Mouse (Mus musculus): Measurements from ENCODE around the gene Sf3a2. TPM values are rescaled to one million over a fixed set of nuclear protein-coding genes. Genes with fewer than 3 reads are reported as not detected.

The Sf3a2 gene
- polyA plus RNA-seq, 1 experiment from 2014 or later: 44.7 TPM

DNA sequence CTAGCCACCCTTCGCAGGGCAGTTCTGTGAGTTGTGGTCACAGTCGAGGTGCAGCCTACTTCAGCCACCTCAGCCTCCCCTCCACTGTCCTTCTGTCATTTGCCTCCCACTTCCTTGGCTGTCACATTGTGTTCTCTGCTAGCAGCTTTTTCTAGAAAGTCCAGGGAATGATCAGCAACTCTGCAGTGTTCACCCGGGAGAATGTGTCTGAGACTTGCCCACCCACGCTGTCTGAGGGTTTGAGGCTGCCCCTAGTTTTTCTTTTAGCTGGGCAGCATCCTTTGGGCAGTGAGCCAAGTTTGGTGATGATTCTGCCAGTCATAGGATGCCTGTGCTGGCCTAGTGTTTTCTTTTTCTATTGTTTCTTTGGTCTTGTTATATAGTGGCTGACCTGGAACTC is 41.0 kb upstream of the Sf3a2 start:
- H3K9ac ChIP-seq (ENCODE audit: low read depth, low read length): peak overlapping the region; percentile 26; the same call in 1 of the 2 replicates
- no peaks in the 10 kb centered on the region for H3K36me3 ChIP-seq (ENCODE audit: control insufficient read depth, insufficient read depth, low read length)
- peaks cover 39% of the 10 kb centered on the region for H3K4me1 ChIP-seq (ENCODE audit: control insufficient read depth, insufficient read depth, low read depth, low read length)
- H3K4me2 ChIP-seq (ENCODE audit: low read length): peak overlapping the region; percentile 23; the same call in 1 of the 2 replicates
- ATAC-seq: no peak
- 62% methylated on average over 4 of the region's 4 CpGs for WGBS
- H3K27ac ChIP-seq (ENCODE audit: low read depth, low read length): no peak overlapping the region
- no peaks in the 10 kb centered on the region for H3K9me3 ChIP-seq (ENCODE audit: control insufficient read depth, low read length)
- H3K27me3 ChIP-seq (replicated peaks; ENCODE audit: control insufficient read depth, insufficient read depth, low read length): no peaks in the 10 kb centered on the region
- no peak overlapping the region for H3K4me3 ChIP-seq (ENCODE audit: low read length)

DNA sequence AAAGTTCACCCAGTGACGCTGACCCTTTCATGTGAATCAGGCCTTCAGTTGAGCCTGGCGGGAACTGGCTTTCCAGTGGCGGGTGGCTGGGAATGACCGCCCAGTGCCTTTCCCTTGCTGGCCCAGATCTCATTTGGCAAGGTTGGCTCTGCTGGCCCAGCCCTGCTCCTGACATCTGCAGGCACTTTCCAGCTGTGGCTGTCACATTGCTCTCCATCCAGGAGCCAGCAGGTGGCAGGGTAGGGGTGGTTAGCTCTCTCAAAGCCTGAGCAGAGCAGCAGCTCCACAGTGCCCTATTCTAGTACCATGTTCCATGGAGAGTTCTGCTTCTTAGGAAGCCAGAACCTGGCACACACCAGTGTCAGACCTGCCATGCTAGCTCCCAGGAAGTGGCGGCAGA is 40.3 kb upstream of the Sf3a2 start:
- peak overlapping the region; percentile 2; the same call in 1 of the 2 replicates for H3K9ac ChIP-seq (ENCODE audit: low read depth, low read length)
- 37% methylated on average over 5 of the region's 5 CpGs for WGBS
- peaks cover 35% of the 10 kb centered on the region for H3K4me1 ChIP-seq (ENCODE audit: control insufficient read depth, insufficient read depth, low read depth, low read length)
- H3K27me3 ChIP-seq (replicated peaks; ENCODE audit: control insufficient read depth, insufficient read depth, low read length): no peaks in the 10 kb centered on the region
- H3K36me3 ChIP-seq (ENCODE audit: control insufficient read depth, insufficient read depth, low read length): no peaks in the 10 kb centered on the region
- H3K4me2 ChIP-seq (ENCODE audit: low read length): no peak overlapping the region
- H3K9me3 ChIP-seq (ENCODE audit: control insufficient read depth, low read length): no peaks in the 10 kb centered on the region
- no peak overlapping the region for H3K27ac ChIP-seq (ENCODE audit: low read depth, low read length)
- ATAC-seq: no peak
- no peak overlapping the region for H3K4me3 ChIP-seq (ENCODE audit: low read length)

DNA sequence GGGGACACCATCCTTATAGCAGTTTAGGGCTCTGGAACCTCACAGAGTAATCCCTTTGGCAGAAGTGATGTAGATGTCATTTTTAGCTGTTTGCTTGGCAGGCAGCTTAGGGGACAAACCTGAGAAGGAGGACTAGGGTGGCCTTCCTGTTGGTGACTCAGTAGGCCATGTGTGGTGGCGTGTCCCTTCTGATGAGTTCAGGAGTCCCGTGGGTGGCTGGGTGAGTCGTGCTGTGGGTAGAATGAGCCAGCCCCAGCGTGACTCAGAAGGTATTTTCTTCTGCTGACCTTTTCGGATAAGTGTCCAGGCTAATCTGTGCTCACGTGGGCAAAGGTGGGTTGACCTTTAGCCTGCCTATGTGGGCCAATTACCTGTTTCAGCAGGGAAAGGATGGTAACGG is 39.3 kb upstream of the Sf3a2 start:
- Histone ChIP-seq H3K4me2 (ENCODE audit: low read length) (no peak overlapping the region), H3K27ac (ENCODE audit: low read depth, low read length) (no peak overlapping the region), H3K36me3 (ENCODE audit: control insufficient read depth, insufficient read depth, low read length) (no peaks in the 10 kb centered on the region), H3K4me3 (ENCODE audit: low read length) (no peak overlapping the region), H3K9me3 (ENCODE audit: control insufficient read depth, low read length) (no peaks in the 10 kb centered on the region), H3K9ac (ENCODE audit: low read depth, low read length) (no peak overlapping the region), H3K27me3 (replicated peaks; ENCODE audit: control insufficient read depth, insufficient read depth, low read length) (no peaks in the 10 kb centered on the region), H3K4me1 (ENCODE audit: control insufficient read depth, insufficient read depth, low read depth, low read length) (peaks cover 35% of the 10 kb centered on the region)
- no peak for ATAC-seq
- 89% methylated on average over 7 of the region's 7 CpGs for WGBS

DNA sequence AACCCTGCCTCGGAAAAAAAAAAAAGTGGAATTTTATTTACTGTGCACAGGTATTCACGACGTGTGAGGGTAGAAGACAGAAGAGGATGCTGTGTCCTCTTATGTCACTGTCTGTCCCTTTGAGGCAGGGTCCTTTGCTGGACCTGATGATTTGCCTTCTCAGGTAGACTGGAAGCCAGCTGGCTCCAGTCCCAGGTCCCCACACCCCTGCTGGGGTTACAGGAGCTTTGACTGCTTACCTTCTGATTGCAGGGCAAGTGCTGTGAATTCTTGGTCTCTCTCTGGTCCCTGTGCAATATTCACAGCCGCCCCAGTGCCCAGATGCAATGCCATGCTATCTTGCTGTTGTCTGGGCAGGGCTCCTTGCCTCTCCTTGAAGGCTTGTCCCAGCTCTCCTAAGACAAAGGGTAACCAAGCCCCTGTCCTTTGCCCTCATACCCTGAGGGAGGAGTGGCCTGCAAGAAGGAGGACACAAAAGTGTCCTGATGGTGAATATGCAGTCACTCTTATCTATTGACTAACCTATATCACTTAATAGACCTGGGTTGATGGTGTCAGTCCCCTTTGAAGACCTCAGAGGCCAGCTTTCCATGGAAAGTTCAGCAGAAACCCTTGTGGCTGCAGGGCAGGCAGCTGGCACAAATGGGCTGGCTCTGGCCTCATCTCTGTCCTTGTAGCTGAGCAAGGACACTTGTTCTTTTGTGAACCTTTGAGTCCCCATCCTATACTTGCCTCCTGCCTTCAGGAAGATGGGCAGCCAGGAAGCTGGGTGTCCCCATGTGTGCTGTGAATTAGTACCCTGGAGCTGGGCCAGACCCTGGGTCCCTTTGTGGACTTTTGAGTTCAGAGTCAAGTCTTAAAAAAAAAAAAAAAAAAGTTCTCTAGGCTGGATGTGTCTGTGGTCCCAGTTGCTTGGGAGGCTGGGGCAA is 37.1 kb upstream of the Sf3a2 start:
- H3K4me3 ChIP-seq (ENCODE audit: low read length): no peak overlapping the region
- H3K9me3 ChIP-seq (ENCODE audit: control insufficient read depth, low read length): no peaks in the 10 kb centered on the region
- H3K9ac ChIP-seq (ENCODE audit: low read depth, low read length): no peak overlapping the region
- H3K36me3 ChIP-seq (ENCODE audit: control insufficient read depth, insufficient read depth, low read length): no peaks in the 10 kb centered on the region
- peaks cover 30% of the 10 kb centered on the region for H3K4me1 ChIP-seq (ENCODE audit: control insufficient read depth, insufficient read depth, low read depth, low read length)
- no peaks in the 10 kb centered on the region for H3K27me3 ChIP-seq (replicated peaks; ENCODE audit: control insufficient read depth, insufficient read depth, low read length)
- ATAC-seq: no peak
- 93% methylated on average over 4 of the region's 4 CpGs for WGBS
- H3K4me2 ChIP-seq (ENCODE audit: low read length): no peak overlapping the region
- no peak overlapping the region for H3K27ac ChIP-seq (ENCODE audit: low read depth, low read length)

DNA sequence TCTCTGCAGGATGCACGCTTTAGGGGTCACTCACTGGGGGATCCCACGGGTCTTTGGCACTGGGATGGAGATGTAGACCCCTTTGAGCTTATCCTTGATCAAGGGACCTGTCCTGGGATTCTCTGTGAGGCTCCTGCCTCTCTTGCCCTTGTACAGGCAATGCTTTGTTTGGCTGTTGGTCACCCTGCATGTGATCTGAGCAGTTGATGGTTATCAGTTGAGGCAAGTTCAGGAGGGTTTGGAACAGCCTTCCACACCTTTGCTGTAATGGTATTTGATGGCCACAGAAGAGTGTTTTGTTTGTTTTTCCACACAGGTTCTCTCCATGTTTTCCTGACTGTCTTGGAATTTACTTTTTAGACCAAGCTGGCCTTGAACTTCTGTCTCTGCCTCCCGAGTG is 36.2 kb upstream of the Sf3a2 start:
- no peak overlapping the region for H3K4me2 ChIP-seq (ENCODE audit: low read length)
- H3K27ac ChIP-seq (ENCODE audit: low read depth, low read length): no peak overlapping the region
- no peak overlapping the region for H3K9ac ChIP-seq (ENCODE audit: low read depth, low read length)
- H3K36me3 ChIP-seq (ENCODE audit: control insufficient read depth, insufficient read depth, low read length): 0 out of 2 replicates have a peak, but pooled peaks cover 6% of the 10 kb centered on the region
- no peak overlapping the region for H3K4me3 ChIP-seq (ENCODE audit: low read length)
- peaks cover 21% of the 10 kb centered on the region for H3K4me1 ChIP-seq (ENCODE audit: control insufficient read depth, insufficient read depth, low read depth, low read length)
- 71% methylated on average over 3 of the region's 3 CpGs for WGBS
- no peaks in the 10 kb centered on the region for H3K9me3 ChIP-seq (ENCODE audit: control insufficient read depth, low read length)
- no peaks in the 10 kb centered on the region for H3K27me3 ChIP-seq (replicated peaks; ENCODE audit: control insufficient read depth, insufficient read depth, low read length)
- ATAC-seq: no peak

DNA sequence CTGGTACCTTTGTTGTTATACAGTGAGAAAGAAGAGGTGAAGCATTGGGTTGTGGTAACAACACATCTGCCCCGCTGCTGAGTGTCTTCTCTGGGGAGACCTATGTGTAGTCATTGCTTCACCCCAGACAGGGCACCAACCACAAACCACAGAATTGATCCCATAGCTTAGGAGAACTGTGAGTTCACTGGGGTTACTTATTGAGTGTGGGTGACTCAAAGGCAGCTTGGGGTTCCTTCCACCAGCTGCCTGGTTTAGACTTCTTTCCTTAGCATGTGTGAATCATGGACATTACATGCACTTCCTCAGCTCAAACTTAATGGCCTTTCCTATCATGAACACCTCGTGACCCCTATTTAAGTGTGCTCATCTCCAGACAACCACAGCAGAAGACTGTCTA is 34.5 kb upstream of the Sf3a2 start:
- Histone ChIP-seq H3K9me3 (ENCODE audit: control insufficient read depth, low read length) (no peaks in the 10 kb centered on the region), H3K9ac (ENCODE audit: low read depth, low read length) (no peak overlapping the region), H3K27me3 (replicated peaks; ENCODE audit: control insufficient read depth, insufficient read depth, low read length) (no peaks in the 10 kb centered on the region), H3K27ac (ENCODE audit: low read depth, low read length) (no peak overlapping the region), H3K4me1 (ENCODE audit: control insufficient read depth, insufficient read depth, low read depth, low read length) (peaks cover 4% of the 10 kb centered on the region), H3K36me3 (ENCODE audit: control insufficient read depth, insufficient read depth, low read length) (peaks cover 17% of the 10 kb centered on the region), H3K4me2 (ENCODE audit: low read length) (no peak overlapping the region), H3K4me3 (ENCODE audit: low read length) (no peak overlapping the region)
- 98% methylated on average over 2 of the region's 2 CpGs for WGBS
- ATAC-seq: no peak

DNA sequence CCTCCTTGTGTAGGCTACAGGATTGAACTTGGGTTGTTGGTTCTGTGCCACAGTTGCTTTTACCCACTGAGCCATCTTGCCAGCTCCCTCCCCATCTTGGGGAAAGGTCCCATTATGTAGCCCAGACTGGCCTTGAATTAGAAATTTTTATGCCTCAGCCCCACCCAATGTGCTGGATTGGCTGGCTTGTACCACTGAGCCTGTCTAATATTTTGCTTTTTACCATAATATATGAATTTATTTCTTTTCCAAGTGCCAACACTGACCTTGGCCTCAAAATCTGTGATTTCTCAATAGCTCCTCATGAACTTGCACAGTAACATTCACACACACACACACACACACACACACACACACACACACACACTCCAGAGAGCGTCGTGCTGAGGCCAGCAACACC is 32.3 kb upstream of the Sf3a2 start:
- H3K27ac ChIP-seq (ENCODE audit: low read depth, low read length): no peak overlapping the region
- H3K4me1 ChIP-seq (ENCODE audit: control insufficient read depth, insufficient read depth, low read depth, low read length): peaks cover under 1% of the 10 kb centered on the region; the same call in 1 of the 2 replicates
- no peak overlapping the region for H3K4me2 ChIP-seq (ENCODE audit: low read length)
- no peaks in the 10 kb centered on the region for H3K27me3 ChIP-seq (replicated peaks; ENCODE audit: control insufficient read depth, insufficient read depth, low read length)
- H3K4me3 ChIP-seq (ENCODE audit: low read length): no peak overlapping the region
- H3K9me3 ChIP-seq (ENCODE audit: control insufficient read depth, low read length): no peaks in the 10 kb centered on the region
- no peak for ATAC-seq
- H3K9ac ChIP-seq (ENCODE audit: low read depth, low read length): no peak overlapping the region
- WGBS: 87% methylated on average over 2 of the region's 2 CpGs
- H3K36me3 ChIP-seq (ENCODE audit: control insufficient read depth, insufficient read depth, low read length): peaks cover 31% of the 10 kb centered on the region

DNA sequence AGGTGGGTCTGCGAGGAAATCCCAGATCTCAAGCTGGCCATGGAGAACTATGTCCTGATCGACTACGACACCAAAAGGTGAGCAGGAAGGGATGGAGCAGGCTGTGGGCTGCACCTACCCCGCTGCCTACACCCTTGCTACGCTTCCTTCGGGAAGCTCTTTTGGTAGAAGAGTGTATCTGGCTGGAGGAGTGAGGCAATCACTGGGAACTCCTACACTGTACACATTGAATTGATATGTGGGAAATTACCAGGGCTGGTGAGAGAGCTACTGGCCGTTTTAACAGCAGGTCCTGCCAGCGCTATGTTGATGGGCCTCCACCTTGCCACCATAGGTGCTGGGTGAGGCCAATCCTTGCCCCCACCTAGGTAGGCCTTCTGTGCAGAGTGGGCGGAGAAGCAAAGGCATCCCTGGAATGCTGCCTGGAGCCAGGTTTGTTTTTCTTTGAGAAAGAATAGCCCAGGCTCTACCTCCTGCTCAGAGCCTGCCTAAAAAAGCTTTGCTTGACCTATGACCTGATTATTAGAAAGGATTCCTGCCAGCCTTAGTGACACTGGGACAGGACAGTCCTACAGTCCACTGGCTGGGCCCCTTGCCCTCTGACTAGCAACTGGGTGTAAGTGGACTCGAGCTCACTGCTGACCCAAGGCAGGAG is 31.7 kb upstream of the Sf3a2 start:
- peaks cover 36% of the 10 kb centered on the region for H3K36me3 ChIP-seq (ENCODE audit: control insufficient read depth, insufficient read depth, low read length)
- H3K9me3 ChIP-seq (ENCODE audit: control insufficient read depth, low read length): no peaks in the 10 kb centered on the region
- H3K27ac ChIP-seq (ENCODE audit: low read depth, low read length): no peak overlapping the region
- 90% methylated on average over 10 of the region's 10 CpGs for WGBS
- no peak overlapping the region for H3K4me2 ChIP-seq (ENCODE audit: low read length)
- H3K9ac ChIP-seq (ENCODE audit: low read depth, low read length): no peak overlapping the region
- H3K4me3 ChIP-seq (ENCODE audit: low read length): no peak overlapping the region
- no peak for ATAC-seq
- H3K27me3 ChIP-seq (replicated peaks; ENCODE audit: control insufficient read depth, insufficient read depth, low read length): no peaks in the 10 kb centered on the region
- no peaks in the 10 kb centered on the region for H3K4me1 ChIP-seq (ENCODE audit: control insufficient read depth, insufficient read depth, low read depth, low read length)

DNA sequence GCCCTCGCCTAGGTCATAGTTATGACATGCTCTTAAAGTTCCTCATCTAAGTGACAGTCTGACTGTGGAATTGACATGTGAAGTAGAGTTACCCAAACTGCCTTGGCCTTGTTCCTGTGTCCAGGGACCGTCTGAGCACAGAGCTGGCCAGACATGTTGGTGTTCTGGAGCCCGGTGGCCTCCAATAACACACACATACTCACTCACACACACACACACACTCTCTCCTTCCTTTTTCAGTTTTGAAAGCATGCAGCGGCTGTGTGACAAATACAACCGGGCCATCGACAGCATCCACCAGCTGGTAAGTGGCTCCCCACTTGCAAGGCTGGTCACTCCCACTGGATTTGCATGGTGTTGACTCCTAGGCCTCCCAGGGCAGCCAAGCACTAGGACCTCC is 29.6 kb upstream of the Sf3a2 start:
- no peaks in the 10 kb centered on the region for H3K27me3 ChIP-seq (replicated peaks; ENCODE audit: control insufficient read depth, insufficient read depth, low read length)
- 84% methylated on average over 6 of the region's 6 CpGs for WGBS
- ATAC-seq: no peak

More for the DNA sequence above, 29.6 kb upstream of the Sf3a2 start:
- Histone ChIP-seq H3K9me3 (ENCODE audit: control insufficient read depth, low read length) (no peaks in the 10 kb centered on the region), H3K4me3 (ENCODE audit: low read length) (no peak overlapping the region), H3K36me3 (ENCODE audit: control insufficient read depth, insufficient read depth, low read length) (peaks cover 44% of the 10 kb centered on the region), H3K9ac (ENCODE audit: low read depth, low read length) (no peak overlapping the region), H3K4me1 (ENCODE audit: control insufficient read depth, insufficient read depth, low read depth, low read length) (no peaks in the 10 kb centered on the region), H3K4me2 (ENCODE audit: low read length) (no peak overlapping the region), H3K27ac (ENCODE audit: low read depth, low read length) (no peak overlapping the region)
